Mouse (Mus musculus) layer of hippocampus, adult 11-12 months (tissue): Measurements from ENCODE around the gene Tmem45a.

Experiments
- DNase-seq: peaks from one replicate; pipeline ENCODE4 v3.0.0; 2022; ENCODE audit warnings: low spot score

Gene Tmem45a

DNA sequence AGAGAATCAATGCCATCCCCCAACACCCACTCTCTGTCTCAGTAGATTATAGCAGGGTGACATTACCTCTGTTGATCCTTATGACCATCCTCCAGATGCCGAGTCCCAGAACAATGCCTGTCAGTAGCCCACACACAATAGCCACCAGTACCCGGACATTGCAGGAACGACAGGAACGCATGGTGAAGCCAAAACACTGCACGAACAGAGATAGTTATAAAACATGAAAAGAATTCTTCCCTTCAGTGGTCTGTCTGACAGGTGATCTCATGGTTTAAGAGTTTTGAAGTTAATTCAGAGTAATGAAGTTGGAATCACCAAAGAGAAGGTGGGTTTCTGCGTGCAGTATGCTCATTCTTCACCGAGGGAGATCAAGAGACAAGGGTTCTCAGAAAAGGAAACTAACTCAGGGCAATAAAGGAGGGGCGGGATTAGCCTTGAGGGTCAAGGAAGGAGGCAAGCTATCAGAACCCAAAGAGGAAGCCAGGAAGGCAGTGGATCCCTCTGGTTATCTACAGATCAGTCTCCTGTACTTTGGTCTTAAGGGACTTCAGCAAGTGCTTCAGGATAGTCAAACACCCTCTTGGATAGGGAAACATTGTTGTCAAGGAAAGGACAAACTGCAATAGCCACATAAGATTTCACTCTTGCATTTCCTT, 90.4 kb downstream of the Tmem45a start, which contains the start of gene Adgrg7:
Gene Adgrg7, minus strand, starts transcription at position 375 of the 659 bp plus-strand sequence.
- no peak for DNase-seq

DNA sequence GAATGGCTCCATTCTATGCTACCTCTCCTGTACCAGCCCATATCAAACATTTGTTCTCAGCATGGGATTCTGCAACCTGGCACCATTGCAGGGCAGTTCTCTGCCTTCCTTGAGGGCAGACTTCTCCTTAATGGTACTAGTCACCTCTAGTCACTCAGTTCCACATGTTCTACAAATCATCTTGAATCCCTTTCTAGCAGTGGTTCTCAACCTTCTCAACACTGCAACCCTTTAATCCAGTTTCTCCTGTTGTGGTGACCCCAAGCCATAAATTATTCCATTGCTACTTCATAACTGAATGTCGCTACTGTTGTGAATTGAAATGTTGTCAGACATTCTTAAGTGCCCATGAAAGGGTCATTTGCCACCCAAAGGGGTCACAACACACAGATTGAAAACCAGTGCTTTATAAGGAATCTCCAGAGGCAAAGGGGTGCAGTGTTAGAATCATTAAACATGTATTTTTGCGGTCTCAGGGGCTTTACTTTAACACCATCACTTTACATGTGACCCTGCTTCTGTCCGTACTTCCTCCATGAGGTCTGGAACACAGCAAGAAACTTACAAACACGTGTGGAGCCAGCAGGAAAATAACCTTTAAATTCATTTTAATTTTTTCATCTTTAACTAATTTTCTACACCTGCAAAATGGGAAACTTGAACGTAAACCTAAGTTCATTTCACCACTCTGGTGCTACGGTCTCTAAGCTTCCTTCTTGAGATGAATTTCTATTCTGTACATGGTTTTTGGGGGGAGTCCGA, 91.4 kb downstream of the Tmem45a start:
- DNase-seq = no peak

DNA sequence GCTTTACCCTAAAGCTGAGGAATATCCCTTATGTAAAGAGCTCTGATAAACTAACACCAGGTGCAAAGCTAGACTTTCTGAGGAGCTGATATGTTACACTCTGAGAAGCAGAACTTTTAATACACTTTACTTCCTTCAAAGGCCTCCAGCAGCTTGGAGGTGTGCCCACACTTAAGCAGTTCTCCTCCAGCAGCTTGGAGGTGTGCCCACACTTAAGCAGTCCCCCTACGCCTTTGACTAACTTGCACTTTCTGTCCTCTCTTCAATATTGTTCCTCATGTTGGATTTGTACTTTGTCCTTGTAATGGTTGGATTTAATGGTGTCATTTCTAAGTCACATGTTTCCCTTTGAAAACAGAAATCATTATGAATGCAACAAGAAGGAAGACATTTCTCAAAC, 92.2 kb downstream of the Tmem45a start:
- no peak for DNase-seq

GRCm38 (mm10) chr16:56785943-56786342, 100.0 kb downstream of the Tmem45a start:
- no peak for DNase-seq

DNA sequence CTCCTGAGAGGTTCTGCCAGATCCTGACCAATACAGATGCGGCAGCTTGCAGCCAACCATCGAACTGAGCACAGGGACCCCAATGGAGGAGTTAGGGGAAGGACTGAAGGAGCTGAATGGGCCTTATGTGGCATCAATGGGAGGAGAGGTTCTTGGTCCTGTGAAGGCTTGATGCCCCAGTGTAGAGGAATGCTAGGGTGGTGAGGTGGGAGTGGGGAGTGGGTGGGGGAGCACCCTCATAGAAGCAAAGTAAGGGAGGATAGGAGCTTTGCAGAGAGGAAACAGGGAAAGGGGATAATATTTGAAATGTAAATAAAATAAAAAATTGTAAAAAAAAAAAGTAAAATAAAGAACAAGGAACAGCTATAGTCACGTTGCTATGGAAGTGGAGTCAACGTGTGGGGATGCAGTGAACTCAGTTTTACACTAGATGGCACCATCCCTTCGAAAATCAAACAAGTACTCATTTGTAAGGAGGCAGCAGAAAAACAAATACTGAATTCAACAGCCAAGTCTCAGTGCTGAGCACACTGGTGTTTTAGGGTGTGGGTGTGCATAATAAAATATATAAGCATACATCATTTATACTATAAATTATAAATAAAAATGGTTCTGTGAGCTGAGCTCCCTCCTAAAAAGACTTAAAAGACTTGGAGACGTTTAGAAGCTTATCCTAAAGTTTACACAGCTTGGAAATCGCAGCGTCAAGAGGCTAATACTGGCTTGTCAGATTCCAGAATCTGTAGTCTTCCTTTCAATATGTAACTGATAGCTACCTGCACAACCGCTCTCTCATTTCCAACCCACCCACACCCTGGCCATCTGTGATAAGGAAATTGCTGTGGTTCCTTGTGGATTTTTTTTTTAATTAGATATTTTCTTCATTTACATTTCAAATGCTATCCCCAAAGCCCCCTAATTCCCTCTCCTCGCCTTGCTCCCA, 114.5 kb downstream of the Tmem45a start:
- peak; percentile 71 for DNase-seq
